Mouse (Mus musculus) cerebellum, adult 11 months (tissue): ENCODE results near the gene Ddhd1.
A peak's percentile ranks its signal among the peaks of the same experiment; 100 is the strongest.

Source experiments
- DNase-seq: peaks from one replicate; pipeline ENCODE4 v3.0.0; 2022

Gene Ddhd1

GRCm38 (mm10) chr14:45566066-45566937, 91.6 kb downstream of the Ddhd1 start:
- peak; percentile 45 for DNase-seq

GRCm38 (mm10) chr14:45565216-45566065, 92.5 kb downstream of the Ddhd1 start:
- DNase-seq, result no peak

GRCm38 (mm10) chr14:45563577-45563976, 94.4 kb downstream of the Ddhd1 start:
- no peak for DNase-seq

GRCm38 (mm10) chr14:45561681-45562080, 96.3 kb downstream of the Ddhd1 start:
- DNase-seq, result no peak

GRCm38 (mm10) chr14:45559018-45559417, 98.9 kb downstream of the Ddhd1 start:
- no peak for DNase-seq

GRCm38 (mm10) chr14:45554336-45554735, 103.6 kb downstream of the Ddhd1 start:
- no peak for DNase-seq

- no peak for DNase-seq
Measured at GRCm38 (mm10) chr14:45553854-45554253, 104.1 kb downstream of the Ddhd1 start.

GRCm38 (mm10) chr14:45552431-45552830, 105.5 kb downstream of the Ddhd1 start:
- no peak for DNase-seq

- no peak for DNase-seq
Measured at GRCm38 (mm10) chr14:45551121-45551768, 106.7 kb downstream of the Ddhd1 start.

- no peak for DNase-seq
Measured at GRCm38 (mm10) chr14:45550010-45550647, 107.8 kb downstream of the Ddhd1 start.

- no peak for DNase-seq
Measured at GRCm38 (mm10) chr14:45548118-45548517, 109.8 kb downstream of the Ddhd1 start.

GRCm38 (mm10) chr14:45544905-45545304, 113.0 kb downstream of the Ddhd1 start:
- DNase-seq, result no peak

GRCm38 (mm10) chr14:45544026-45544425, 113.9 kb downstream of the Ddhd1 start:
- no peak for DNase-seq

GRCm38 (mm10) chr14:45539659-45540468, 118.1 kb downstream of the Ddhd1 start:
- DNase-seq, result peak; percentile 37
